Mouse (Mus musculus) MEL (cell line): ENCODE measurements at regions not wholly inside any gene's neighbourhood (a gene's known extent, or its start where the extent isn't known, plus 50 kb on each side); places are given as distances from the start of the nearest gene placed in this dataset.

Source experiments
- CTCF ChIP-seq, 3 experiments: IDR thresholded peaks in 2 of 3; conservative IDR thresholded peaks in 1 of 3; 2 replicates each; pipeline ENCODE4 v1.5.1; 2011 to 2012; ENCODE audit warnings: low read length in 3 of 3, low read depth in 2 of 3, mild to moderate bottlenecking in 2 of 3, improper control_type of control experiment in 1 of 3, inconsistent platforms in 1 of 3, mixed read lengths in 1 of 3, moderate library complexity in 1 of 3; ENCODE audit not compliant: control insufficient read depth in 1 of 3, insufficient read depth in 1 of 3, poor library complexity in 1 of 3, severe bottlenecking in 1 of 3
- POLR2A ChIP-seq, 2 experiments: IDR thresholded peaks; 2 replicates each; pipeline ENCODE4 v1.6.1; 2011 to 2012; ENCODE audit warnings: low read length in 2 of 2, mild to moderate bottlenecking in 2 of 2, control low read depth in 1 of 2, improper control_type of control experiment in 1 of 2, low read depth in 1 of 2, moderate library complexity in 1 of 2; ENCODE audit not compliant: control insufficient read depth in 1 of 2, insufficient read depth in 1 of 2, poor library complexity in 1 of 2
- ZC3H11A ChIP-seq: IDR thresholded peaks from 2 replicates; pipeline ENCODE4 v1.6.1; 2012; ENCODE audit warnings: low read depth, mild to moderate bottlenecking, inconsistent platforms, low read length, improper control_type of control experiment
- ZNF384 ChIP-seq: IDR thresholded peaks from 2 replicates; pipeline ENCODE4 v1.6.1; 2012; ENCODE audit warnings: low read depth, mild to moderate bottlenecking, inconsistent platforms, low read length, improper control_type of control experiment

DNA sequence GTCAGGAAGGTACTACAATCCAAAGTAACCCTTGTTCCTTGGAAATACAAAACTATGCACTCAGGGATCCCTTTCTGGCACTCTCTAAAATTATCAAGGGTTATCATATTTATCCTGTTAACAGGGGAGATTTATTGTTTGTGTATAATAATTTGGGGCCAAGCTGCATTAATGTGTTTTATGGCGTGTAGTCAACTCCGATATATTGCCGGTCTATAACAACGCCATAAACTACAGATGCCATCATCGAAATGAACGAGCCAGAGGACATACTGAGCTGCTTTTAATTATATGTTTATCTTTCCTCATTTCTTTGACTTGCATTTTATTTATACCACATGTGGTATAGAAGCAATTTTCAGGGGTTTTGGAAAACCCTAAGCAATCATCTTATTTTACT, 147.2 kb downstream of the Nr2f2 start:
- TF ChIP-seq ZNF384, result no peak
- TF ChIP-seq CTCF (IDR thresholded peaks at IDR 0.05 in 2 of 3, conservative IDR thresholded peaks at IDR 0.05 in 1 of 3; ENCODE audit: control insufficient read depth in 1 of 3, insufficient read depth in 1 of 3, low read depth in 2 of 3, low read length in 3 of 3, poor library complexity in 1 of 3, severe bottlenecking in 1 of 3), result no peak
- TF ChIP-seq POLR2A (IDR thresholded peaks at IDR 0.05; ENCODE audit: control insufficient read depth in 1 of 2, insufficient read depth in 1 of 2, low read depth in 1 of 2, low read length in 2 of 2, poor library complexity in 1 of 2), result no peak
- no peak for TF ChIP-seq ZC3H11A
